Mouse (Mus musculus): ENCODE results near the gene Arrdc2. TPM values are rescaled to one million over a fixed set of nuclear protein-coding genes. Genes with fewer than 3 reads are reported as not detected.
A peak's percentile ranks its signal among the peaks of the same experiment; 100 is the strongest.

The Arrdc2 gene
- total and polyA plus RNA-seq, 3 experiments = 13.1 to 22.5 TPM; not detected in 1

DNA sequence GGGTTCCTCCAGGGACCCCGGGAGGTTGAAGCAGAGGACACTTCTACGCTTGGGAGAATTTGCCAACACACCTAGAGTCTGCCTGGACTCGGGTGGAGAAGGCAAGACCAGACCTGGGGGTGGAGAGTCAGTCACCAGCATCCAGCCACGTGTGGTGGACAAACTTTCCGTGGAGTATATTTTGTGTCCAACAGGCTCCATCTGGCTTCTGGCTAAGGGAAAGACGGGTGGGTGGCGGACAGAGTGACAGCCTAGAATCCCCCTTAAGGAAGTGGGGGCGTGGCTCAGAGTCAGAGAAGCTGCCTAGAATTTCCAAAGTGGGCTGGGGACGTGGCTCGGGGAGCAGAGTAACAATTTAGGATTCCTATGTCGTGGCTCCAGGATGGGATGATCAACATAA is 17.5 kb downstream of the Arrdc2 start:
- Histone ChIP-seq H3K27ac (ENCODE audit: control insufficient read depth, low read depth, low read length) (no peak overlapping the region), H3K27me3 (ENCODE audit: control insufficient read depth in 1 of 2, insufficient read depth in 2 of 2, low read length in 2 of 2) (no peaks in the 10 kb centered on the region), H3K9ac (ENCODE audit: control insufficient read depth, low read depth, low read length, poor library complexity, severe bottlenecking) (no peak overlapping the region), H3K9me3 (replicated peaks; ENCODE audit: insufficient read depth, low read length) (no peaks in the 10 kb centered on the region), H3K79me2 (ENCODE audit: control insufficient read depth, insufficient read depth, low read length, poor library complexity) (no peaks in the 10 kb centered on the region), H3K4me1 (ENCODE audit: control insufficient read depth in 1 of 2, insufficient read depth in 2 of 2, low read length in 2 of 2) (peaks cover 3 to 4% of the 10 kb centered on the region in 2 experiments; a peak in 3 of 4 replicates), H3K36me3 (ENCODE audit: control insufficient read depth in 1 of 2, insufficient read depth in 2 of 2, low read length in 2 of 2) (no peaks in the 10 kb centered on the region), H3K4me3 (ENCODE audit: control insufficient read depth in 1 of 2, insufficient read depth in 1 of 2, low read depth in 2 of 2, low read length in 2 of 2) (no peak overlapping the region)
- no peak for DNase-seq (ENCODE audit: low read depth, low spot score)
- TF ChIP-seq MAX (IDR thresholded peaks at IDR 0.05; ENCODE audit: low read length) (no peak), UBTF (IDR thresholded peaks at IDR 0.05; ENCODE audit: borderline replicate concordance, insufficient read depth, low read depth, low read length) (no peak), JUND (IDR thresholded peaks at IDR 0.05; ENCODE audit: low read depth, low read length) (no peak), E2F4 (IDR thresholded peaks at IDR 0.05; ENCODE audit: borderline replicate concordance, low read depth, low read length) (no peak), RAD21 (IDR thresholded peaks at IDR 0.05; ENCODE audit: low read depth, low read length) (no peak), EP300 (IDR thresholded peaks at IDR 0.05; ENCODE audit: low read depth in 1 of 2, low read length in 2 of 2) (no peak), TCF12 (IDR thresholded peaks at IDR 0.05; ENCODE audit: low read depth, low read length) (no peak), CHD1 (IDR thresholded peaks at IDR 0.05; ENCODE audit: low read depth, low read length) (no peak), USF2 (IDR thresholded peaks at IDR 0.05; ENCODE audit: borderline replicate concordance in 1 of 2, insufficient read depth in 1 of 2, low read depth in 1 of 2, low read length in 2 of 2) (no peak), POLR2A (IDR thresholded peaks at IDR 0.05; ENCODE audit: control insufficient read depth in 1 of 2, insufficient read depth in 1 of 2, low read depth in 1 of 2, low read length in 2 of 2, poor library complexity in 1 of 2) (no peak), MYC (IDR thresholded peaks at IDR 0.05; ENCODE audit: low read depth, low read length) (no peak), ELF1 (IDR thresholded peaks at IDR 0.05; ENCODE audit: low read depth, low read length) (no peak), SIN3A (IDR thresholded peaks at IDR 0.05; ENCODE audit: low read length) (no peak), ZKSCAN1 (IDR thresholded peaks at IDR 0.05; ENCODE audit: low read depth, low read length) (no peak)

DNA sequence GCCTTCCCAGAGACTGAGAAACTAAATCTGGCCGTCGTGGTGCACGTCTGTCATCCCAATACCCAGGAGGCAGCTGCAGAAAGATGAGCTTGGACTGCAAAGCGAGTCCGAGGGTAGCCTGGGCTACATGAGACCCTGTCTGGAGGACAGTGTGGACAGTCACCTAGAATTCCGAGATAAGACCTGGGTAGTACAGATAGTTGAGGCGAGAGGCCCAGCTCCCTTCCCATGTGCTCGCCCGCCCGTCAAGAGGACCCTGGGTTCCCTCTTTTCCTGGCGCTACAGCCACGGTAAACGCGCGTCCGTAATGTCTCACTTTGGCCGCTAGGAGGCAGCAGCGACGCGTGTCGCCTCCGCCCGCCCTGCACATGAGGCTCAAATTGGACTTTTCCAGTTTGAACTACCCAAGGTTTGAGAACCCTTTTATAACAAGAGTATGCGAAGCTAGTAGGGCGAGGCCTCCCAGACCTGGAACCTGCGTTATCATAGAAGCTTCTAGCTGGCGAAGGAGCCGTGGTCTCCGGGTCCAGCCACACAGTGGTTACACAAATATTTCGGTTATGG is 18.0 kb downstream of the Arrdc2 start:
- no peaks in the 10 kb centered on the region for H3K27me3 ChIP-seq (ENCODE audit: control insufficient read depth in 1 of 2, insufficient read depth in 2 of 2, low read length in 2 of 2)
- no peaks in the 10 kb centered on the region for H3K79me2 ChIP-seq (ENCODE audit: control insufficient read depth, insufficient read depth, low read length, poor library complexity)
- peaks cover 3 to 5% of the 10 kb centered on the region in 2 experiments; a peak in 3 of 4 replicates for H3K4me1 ChIP-seq (ENCODE audit: control insufficient read depth in 1 of 2, insufficient read depth in 2 of 2, low read length in 2 of 2)
- TF ChIP-seq HCFC1 (IDR thresholded peaks at IDR 0.05; ENCODE audit: low read depth, low read length) (0 out of 2 replicates have a peak, but pooled peaks have one; percentile 37), MAZ (IDR thresholded peaks at IDR 0.05; ENCODE audit: low read depth, low read length) (no peak), ZC3H11A (IDR thresholded peaks at IDR 0.05; ENCODE audit: low read depth, low read length) (peak; percentile 72), NELFE (IDR thresholded peaks at IDR 0.05; ENCODE audit: low read depth, low read length) (no peak), BHLHE40 (IDR thresholded peaks at IDR 0.05; ENCODE audit: borderline replicate concordance, low read depth, low read length) (no peak), USF1 (IDR thresholded peaks at IDR 0.05; ENCODE audit: low read depth, low read length) (no peak), TBP (IDR thresholded peaks at IDR 0.05; ENCODE audit: low read depth, low read length) (no peak), SMC3 (IDR thresholded peaks at IDR 0.05; ENCODE audit: low read depth, low read length) (peak; percentile 78), MAX (IDR thresholded peaks at IDR 0.05; ENCODE audit: low read length) (peak; percentile 50; the same call in 1 of the 2 replicates), RAD21 (IDR thresholded peaks at IDR 0.05; ENCODE audit: low read depth, low read length) (peak; percentile 79), CHD1 (IDR thresholded peaks at IDR 0.05; ENCODE audit: low read depth, low read length) (no peak), SIN3A (IDR thresholded peaks at IDR 0.05; ENCODE audit: low read length) (peak; percentile 44; the same call in 1 of the 2 replicates), TAL1 (IDR thresholded peaks at IDR 0.05; ENCODE audit: low read length) (no peak), MYC (IDR thresholded peaks at IDR 0.05; ENCODE audit: low read depth, low read length) (0 out of 2 replicates have a peak, but pooled peaks have one; percentile 55), MYB (IDR thresholded peaks at IDR 0.05; ENCODE audit: low read depth, low read length) (no peak), TCF12 (IDR thresholded peaks at IDR 0.05; ENCODE audit: low read depth, low read length) (no peak), CTCF (IDR thresholded peaks at IDR 0.05 in 2 of 3, conservative IDR thresholded peaks at IDR 0.05 in 1 of 3; ENCODE audit: control insufficient read depth in 1 of 3, insufficient read depth in 1 of 3, low read depth in 2 of 3, low read length in 3 of 3, poor library complexity in 1 of 3, severe bottlenecking in 1 of 3) (peak; percentile 85 to 96 (median 89)), ELF1 (IDR thresholded peaks at IDR 0.05; ENCODE audit: low read depth, low read length) (no peak)
- no peak overlapping the region for H3K4me3 ChIP-seq (ENCODE audit: control insufficient read depth in 1 of 2, insufficient read depth in 1 of 2, low read depth in 2 of 2, low read length in 2 of 2)
- H3K9ac ChIP-seq (ENCODE audit: control insufficient read depth, low read depth, low read length, poor library complexity, severe bottlenecking) = no peak overlapping the region
- peak; percentile 71 for DNase-seq (ENCODE audit: low read depth, low spot score)
- no peak overlapping the region for H3K27ac ChIP-seq (ENCODE audit: control insufficient read depth, low read depth, low read length)
- H3K36me3 ChIP-seq (ENCODE audit: control insufficient read depth in 1 of 2, insufficient read depth in 2 of 2, low read length in 2 of 2) = no peaks in the 10 kb centered on the region
- no peaks in the 10 kb centered on the region for H3K9me3 ChIP-seq (replicated peaks; ENCODE audit: insufficient read depth, low read length)

Data from MEL (cell line).